Mouse (Mus musculus) spleen, adult 2 months (tissue): ENCODE measurements around the gene Chrna9.

ENCODE experiments used
- CTCF ChIP-seq: fragments of 200-500 bp; IDR thresholded peaks from 2 replicates; pipeline ENCODE4 v1.5.1; 2011; ENCODE audit warnings: mild to moderate bottlenecking, inconsistent platforms; ENCODE audit not compliant: insufficient read depth, insufficient read length, insufficient replicate concordance; ENCODE audit errors: extremely low read depth
- POLR2A ChIP-seq: fragments of 200-500 bp; IDR thresholded peaks from 2 replicates; pipeline ENCODE4 v1.6.1; 2011; ENCODE audit warnings: low read depth, low read length, inconsistent platforms

GRCm38 (mm10) chr5:66005041-66005678, 70.4 kb downstream of the Chrna9 start:
- TF ChIP-seq CTCF (no peak), POLR2A (no peak)
